Mouse (Mus musculus) stomach, embryonic 16.5 days (tissue): ENCODE data around the gene Hnrnpf. TPM values are rescaled to one million over a fixed set of nuclear protein-coding genes. Genes with fewer than 3 reads are reported as not detected.
A peak's percentile ranks its signal among the peaks of the same experiment; 100 is the strongest.

Source experiments
- ATAC-seq: fragments of 200-750 bp; cut with Nextera tagmentation; 2 replicates; pipeline ENCODE4 v1.8.0; 2017; ENCODE audit warnings: moderate number of reproducible peaks, moderate TSS enrichment; ENCODE audit not compliant: insufficient read depth, low FRiP score
- H3K27ac ChIP-seq: fragments of 300-500 bp; sonication (generic); 2 replicates; pipeline ENCODE4 v1.5.1; 2014; ENCODE audit warnings: low read length
- H3K27me3 ChIP-seq: fragments of 300-500 bp; sonication (generic); 2 replicates; pipeline ENCODE4 v1.6.1; 2014; ENCODE audit warnings: low read length, control low read depth, mixed read lengths; ENCODE audit not compliant: control insufficient read depth, insufficient read depth
- H3K36me3 ChIP-seq: fragments of 300-500 bp; sonication (generic); 2 replicates; pipeline ENCODE4 v1.6.1; 2014; ENCODE audit warnings: low read length; ENCODE audit not compliant: control insufficient read depth, insufficient read depth
- H3K4me1 ChIP-seq: fragments of 300-500 bp; sonication (generic); 2 replicates; pipeline ENCODE4 v1.6.1; 2014; ENCODE audit warnings: low read length, control low read depth, mixed read lengths; ENCODE audit not compliant: control insufficient read depth, insufficient read depth
- H3K4me2 ChIP-seq: fragments of 300-500 bp; sonication (generic); 2 replicates; pipeline ENCODE4 v1.6.1; 2014; ENCODE audit warnings: low read depth, low read length, mixed read lengths
- H3K4me3 ChIP-seq: fragments of 300-500 bp; sonication (generic); replicated peaks from 2 replicates; pipeline ENCODE4 v1.5.1; 2014; ENCODE audit warnings: mild to moderate bottlenecking, low read length
- H3K9ac ChIP-seq: fragments of 300-500 bp; sonication (generic); 2 replicates; pipeline ENCODE4 v1.6.1; 2014; ENCODE audit warnings: low read length
- H3K9me3 ChIP-seq: fragments of 300-500 bp; sonication (generic); replicated peaks from 2 replicates; pipeline ENCODE4 v1.6.1; 2016; ENCODE audit warnings: low read length, control low read depth; ENCODE audit not compliant: control insufficient read depth
- WGBS: fragments of 180-500 bp; shearing (Covaris S2); extraction: QIAGEN DNeasy Blood & Tissue Kit; methylation state at CpG from one replicate; pipeline ENCODE4 v1.1.7; 2014; 5-methylcytosine and 5-hydroxymethylcytosine counted together
- polyA plus RNA-seq: library from polyadenylated mRNA; unstranded; fragments of >200 nt; fragmentation: Nextera tagmentation; extraction: Ambion mirVana; gene quantifications from 2 replicates; pipeline ENCODE4 v1.2.1, GENCODE M21; 2015

Gene Hnrnpf
- polyA plus RNA-seq, 1 experiment from 2014 or later: 688 TPM

- 75% methylated on average over 10 of the region's 10 CpGs for WGBS
- H3K4me2 ChIP-seq: no peak overlapping the region
Observed at GRCm38 (mm10) chr6:117938951-117939350, 38.8 kb downstream of the Hnrnpf start.

DNA sequence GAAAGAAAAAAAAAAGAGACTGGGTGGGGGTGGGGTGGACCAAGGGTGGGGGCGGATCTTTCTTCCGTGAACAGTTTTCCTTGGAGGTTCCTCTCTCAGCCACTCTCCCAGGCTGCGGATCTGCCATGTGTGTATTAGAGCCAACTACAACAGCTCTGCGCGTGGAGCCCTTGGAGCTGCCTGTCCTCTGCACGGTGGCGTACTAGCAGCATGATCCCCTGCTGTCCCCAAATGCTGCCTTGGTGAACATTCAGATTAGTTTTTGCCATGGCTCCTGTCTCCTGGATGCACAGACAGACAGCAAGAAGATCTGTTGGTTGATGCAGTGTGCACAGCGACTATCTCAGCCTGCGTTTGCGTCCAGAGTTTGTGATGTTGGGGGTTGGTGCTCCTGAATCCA is 42.6 kb downstream of the Hnrnpf start:
- Histone ChIP-seq H3K4me3 (no peak overlapping the region), H3K4me2 (no peak overlapping the region), H3K36me3 (no peaks in the 10 kb centered on the region), H3K9me3 (no peaks in the 10 kb centered on the region), H3K27me3 (no peaks in the 10 kb centered on the region), H3K27ac (no peak overlapping the region), H3K4me1 (no peaks in the 10 kb centered on the region), H3K9ac (no peak overlapping the region)
- 81% methylated on average over 10 of the region's 10 CpGs for WGBS
- ATAC-seq: no peak

More at GRCm38 (mm10) chr6:117938951-117939350, 38.8 kb downstream of the Hnrnpf start:
- no peaks in the 10 kb centered on the region for H3K36me3 ChIP-seq
- H3K4me1 ChIP-seq: no peaks in the 10 kb centered on the region
- no peak overlapping the region for H3K9ac ChIP-seq
- no peaks in the 10 kb centered on the region for H3K27me3 ChIP-seq
- ATAC-seq: no peak
- no peak overlapping the region for H3K27ac ChIP-seq
- no peaks in the 10 kb centered on the region for H3K9me3 ChIP-seq
- no peak overlapping the region for H3K4me3 ChIP-seq

DNA sequence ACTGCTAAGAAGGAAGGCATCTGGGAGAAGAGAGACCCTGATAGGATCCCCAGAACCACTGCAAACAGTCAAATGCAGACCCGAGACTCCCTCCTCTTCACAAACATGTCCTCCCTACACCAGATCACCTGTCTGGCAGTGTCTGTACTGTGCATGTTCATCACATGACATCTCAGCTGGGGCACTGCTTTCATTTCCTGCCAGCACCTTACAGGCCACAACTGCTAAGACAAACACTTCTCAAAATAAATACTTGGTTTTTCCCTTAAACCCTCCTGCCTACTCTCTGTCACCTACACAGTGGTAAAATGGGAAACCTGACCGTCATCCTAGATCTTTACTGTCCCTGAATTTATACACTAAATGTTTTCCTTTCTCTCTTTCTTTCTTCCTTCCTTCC is 43.8 kb downstream of the Hnrnpf start:
- Histone ChIP-seq H3K4me3 (no peak overlapping the region), H3K4me2 (no peak overlapping the region), H3K9ac (no peak overlapping the region), H3K36me3 (no peaks in the 10 kb centered on the region), H3K4me1 (no peaks in the 10 kb centered on the region), H3K9me3 (no peaks in the 10 kb centered on the region), H3K27me3 (no peaks in the 10 kb centered on the region), H3K27ac (no peak overlapping the region)
- 85% methylated on average over 2 of the region's 2 CpGs for WGBS
- no peak for ATAC-seq

- H3K4me2 ChIP-seq: no peak overlapping the region
- no peak overlapping the region for H3K9ac ChIP-seq
- H3K4me3 ChIP-seq: no peak overlapping the region
- no peaks in the 10 kb centered on the region for H3K27me3 ChIP-seq
- no peaks in the 10 kb centered on the region for H3K36me3 ChIP-seq
- no peak for ATAC-seq
- 0 out of 2 replicates have a peak, but pooled peaks cover 3% of the 10 kb centered on the region for H3K9me3 ChIP-seq
- no peak overlapping the region for H3K27ac ChIP-seq
- 89% methylated on average over 4 of the region's 4 CpGs for WGBS
- H3K4me1 ChIP-seq: no peaks in the 10 kb centered on the region
Observed at GRCm38 (mm10) chr6:117952330-117952729, 52.2 kb downstream of the Hnrnpf start.

- ATAC-seq: no peak
- H3K36me3 ChIP-seq: no peaks in the 10 kb centered on the region
- H3K27ac ChIP-seq: no peak overlapping the region
- 63% methylated on average over 6 of the region's 6 CpGs for WGBS
- no peak overlapping the region for H3K4me2 ChIP-seq
- no peak overlapping the region for H3K9ac ChIP-seq
- H3K4me1 ChIP-seq: no peaks in the 10 kb centered on the region
- 0 out of 2 replicates have a peak, but pooled peaks cover 3% of the 10 kb centered on the region for H3K9me3 ChIP-seq
- H3K4me3 ChIP-seq: no peak overlapping the region
- H3K27me3 ChIP-seq: no peaks in the 10 kb centered on the region
Observed at GRCm38 (mm10) chr6:117956161-117956560, 56.0 kb downstream of the Hnrnpf start.

GRCm38 (mm10) chr6:117956851-117957501 is 56.9 kb downstream of the Hnrnpf start:
- Histone ChIP-seq H3K36me3 (no peaks in the 10 kb centered on the region), H3K4me3 (no peak overlapping the region), H3K27ac (no peak overlapping the region), H3K27me3 (no peaks in the 10 kb centered on the region), H3K9ac (0 out of 2 replicates have a peak overlapping the region, but pooled peaks have one; percentile 7), H3K9me3 (0 out of 2 replicates have a peak, but pooled peaks cover 3% of the 10 kb centered on the region), H3K4me2 (no peak overlapping the region; the same call in 1 of the 2 replicates), H3K4me1 (no peaks in the 10 kb centered on the region)
- ATAC-seq: no peak
- 23% methylated on average over 14 of the region's 14 CpGs for WGBS

GRCm38 (mm10) chr6:117963201-117963600 is 63.1 kb downstream of the Hnrnpf start:
- no peaks in the 10 kb centered on the region for H3K4me1 ChIP-seq
- H3K27me3 ChIP-seq: no peaks in the 10 kb centered on the region
- no peaks in the 10 kb centered on the region for H3K36me3 ChIP-seq
- H3K4me2 ChIP-seq: no peak overlapping the region
- no peak overlapping the region for H3K4me3 ChIP-seq
- 82% methylated on average over 3 of the region's 3 CpGs for whole genome bisulfite sequencing
- H3K9ac ChIP-seq: no peak overlapping the region
- no peak overlapping the region for H3K27ac ChIP-seq
- no peaks in the 10 kb centered on the region for H3K9me3 ChIP-seq
- ATAC-seq: no peak

GRCm38 (mm10) chr6:117966729-117967128 is 66.6 kb downstream of the Hnrnpf start:
- no peak for ATAC-seq
- no peak overlapping the region for H3K27ac ChIP-seq
- 36% methylated on average over 9 of the region's 9 CpGs for WGBS
- H3K27me3 ChIP-seq: no peaks in the 10 kb centered on the region
- H3K9me3 ChIP-seq: no peaks in the 10 kb centered on the region
- no peaks in the 10 kb centered on the region for H3K4me1 ChIP-seq
- H3K36me3 ChIP-seq: no peaks in the 10 kb centered on the region
- no peak overlapping the region for H3K4me2 ChIP-seq
- H3K4me3 ChIP-seq: no peak overlapping the region
- no peak overlapping the region for H3K9ac ChIP-seq
